Mouse (Mus musculus): Measurements from ENCODE around the gene C1ql3. TPM values are rescaled to one million over a fixed set of nuclear protein-coding genes. Genes with fewer than 3 reads are reported as not detected.

Gene C1ql3
- 0.92 and 1.2 TPM in 2 replicates for polyA plus RNA-seq (2014; fragmentation: Nextera tagmentation; extraction: Ambion mirVana)

DNA sequence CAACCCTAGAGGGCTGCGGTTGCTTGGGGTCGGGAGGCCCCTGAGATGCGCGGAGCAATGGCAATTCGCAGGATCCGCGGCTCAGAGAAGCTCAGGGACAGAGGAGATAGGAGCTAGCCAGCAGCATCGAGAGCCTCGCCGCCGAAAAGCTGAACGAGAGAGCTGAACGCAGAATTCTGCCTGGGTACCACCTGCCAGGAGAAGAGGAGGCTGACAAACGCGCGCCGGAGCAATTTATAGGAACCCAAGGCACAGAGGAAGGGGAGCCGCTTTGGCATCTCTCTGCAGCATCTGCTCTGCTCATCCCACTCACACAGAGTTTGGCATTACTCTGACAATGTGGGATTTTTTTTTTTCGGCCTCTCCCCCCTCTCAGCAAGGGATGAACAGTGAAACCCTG is at the start of gene C1ql3:
Gene C1ql3, minus strand, starts transcription at position 335 of the 400 bp plus-strand sequence.
- Histone ChIP-seq H3K4me2 (peak within 1 kb of the TSS; percentile 98), H3K9ac (ENCODE audit: low read length) (peak within 1 kb of the TSS; percentile 59), H3K27ac (ENCODE audit: low read depth, low read length) (no peak within 1 kb of the TSS), H3K4me3 (ENCODE audit: low read depth, low read length) (peak within 1 kb of the TSS; percentile 63), H3K4me1 (ENCODE audit: control insufficient read depth, insufficient read depth, low read length) (peaks cover 14% of the 10 kb centered on the region), H3K36me3 (ENCODE audit: control insufficient read depth, insufficient read depth, low read length) (no peaks in the 10 kb centered on the region), H3K27me3 (ENCODE audit: control insufficient read depth, insufficient read depth, low read length) (peaks cover 45% of the 10 kb centered on the region), H3K9me3 (ENCODE audit: control insufficient read depth, low read length) (no peaks in the 10 kb centered on the region)
- 2% methylated on average over 19 of the region's 19 CpGs for WGBS
- DNase-seq (ENCODE audit: low spot score, missing footprints) (peak; percentile 94), ATAC-seq (ENCODE audit: low FRiP score) (0 out of 2 replicates have a peak, but pooled peaks have one; percentile 38)

DNA sequence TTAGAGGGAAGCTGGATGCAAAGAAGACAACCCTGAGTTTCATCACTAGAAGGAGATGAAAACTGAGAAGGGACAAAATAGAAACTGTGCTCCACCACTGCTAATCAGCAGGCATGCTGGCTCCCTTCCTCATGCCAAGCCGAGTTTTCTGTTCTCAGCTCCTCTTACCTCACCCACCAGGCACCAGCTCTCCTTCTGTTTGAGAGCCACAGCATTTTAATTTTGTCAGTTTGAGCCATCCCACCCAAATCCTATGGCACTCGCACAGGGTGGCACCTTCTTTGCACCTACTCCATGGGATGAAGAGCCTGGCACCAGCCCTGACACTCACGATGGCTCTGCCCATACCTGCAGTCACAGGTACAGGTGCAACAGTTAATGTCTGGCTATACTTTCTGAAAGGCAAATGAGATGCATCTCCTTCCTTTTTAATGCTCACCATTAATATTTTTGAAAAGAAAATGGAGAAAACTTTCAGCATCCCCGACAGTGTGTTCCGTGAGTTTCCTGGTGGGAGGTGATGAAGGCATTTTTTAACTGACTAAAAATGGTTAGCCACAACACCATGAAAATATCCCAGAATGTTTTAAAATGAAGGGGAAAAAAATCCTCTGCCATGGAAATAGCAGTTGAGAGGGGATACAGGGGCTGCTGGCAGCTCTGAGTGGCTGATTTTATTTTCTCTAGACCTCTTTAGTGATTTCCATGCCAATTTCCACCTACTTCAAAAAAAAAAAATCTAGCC is 49.0 kb upstream of the C1ql3 start:
- Histone ChIP-seq H3K27me3 (ENCODE audit: control insufficient read depth, insufficient read depth, low read length) (no peaks in the 10 kb centered on the region), H3K4me3 (ENCODE audit: low read depth, low read length) (no peak overlapping the region), H3K4me1 (ENCODE audit: control insufficient read depth, insufficient read depth, low read length) (no peaks in the 10 kb centered on the region), H3K36me3 (ENCODE audit: control insufficient read depth, insufficient read depth, low read length) (no peaks in the 10 kb centered on the region), H3K27ac (ENCODE audit: low read depth, low read length) (no peak overlapping the region), H3K9ac (ENCODE audit: low read length) (no peak overlapping the region), H3K4me2 (no peak overlapping the region), H3K9me3 (ENCODE audit: control insufficient read depth, low read length) (no peaks in the 10 kb centered on the region)
- no peak for DNase-seq (ENCODE audit: low spot score, missing footprints)
- WGBS, result 84% methylated on average over 5 of the region's 5 CpGs
- no peak for ATAC-seq (ENCODE audit: low FRiP score)

DNA sequence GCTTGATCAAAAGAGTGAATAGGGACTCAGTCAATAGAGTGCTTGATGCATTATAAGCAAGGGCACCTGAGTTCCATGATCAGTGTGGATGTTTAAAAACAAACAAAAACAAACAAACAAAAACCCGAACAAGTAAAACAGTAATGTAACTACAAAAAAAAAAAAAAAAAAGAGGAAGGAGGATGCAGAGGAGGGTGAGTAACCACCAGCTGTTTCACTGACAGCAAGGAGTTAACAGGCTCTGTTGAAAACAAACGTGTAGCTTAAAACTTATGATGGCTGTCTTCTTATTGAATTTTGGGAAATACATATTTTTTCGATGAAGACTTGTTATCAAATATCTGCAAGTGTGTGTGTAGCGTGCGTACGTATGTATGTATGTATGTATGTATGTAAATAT is 37.0 kb upstream of the C1ql3 start:
- H3K4me1 ChIP-seq (ENCODE audit: control insufficient read depth, insufficient read depth, low read length), result no peaks in the 10 kb centered on the region
- H3K27ac ChIP-seq (ENCODE audit: low read depth, low read length), result no peak overlapping the region
- ATAC-seq (ENCODE audit: low FRiP score), result no peak
- no peak overlapping the region for H3K9ac ChIP-seq (ENCODE audit: low read length)
- no peaks in the 10 kb centered on the region for H3K36me3 ChIP-seq (ENCODE audit: control insufficient read depth, insufficient read depth, low read length)
- H3K4me3 ChIP-seq (ENCODE audit: low read depth, low read length), result no peak overlapping the region
- no peaks in the 10 kb centered on the region; the same call in 1 of the 2 replicates for H3K27me3 ChIP-seq (ENCODE audit: control insufficient read depth, insufficient read depth, low read length)
- WGBS, result 87% methylated on average over 6 of the region's 6 CpGs
- H3K9me3 ChIP-seq (ENCODE audit: control insufficient read depth, low read length), result no peaks in the 10 kb centered on the region
- no peak for DNase-seq (ENCODE audit: low spot score, missing footprints)
- no peak overlapping the region for H3K4me2 ChIP-seq

DNA sequence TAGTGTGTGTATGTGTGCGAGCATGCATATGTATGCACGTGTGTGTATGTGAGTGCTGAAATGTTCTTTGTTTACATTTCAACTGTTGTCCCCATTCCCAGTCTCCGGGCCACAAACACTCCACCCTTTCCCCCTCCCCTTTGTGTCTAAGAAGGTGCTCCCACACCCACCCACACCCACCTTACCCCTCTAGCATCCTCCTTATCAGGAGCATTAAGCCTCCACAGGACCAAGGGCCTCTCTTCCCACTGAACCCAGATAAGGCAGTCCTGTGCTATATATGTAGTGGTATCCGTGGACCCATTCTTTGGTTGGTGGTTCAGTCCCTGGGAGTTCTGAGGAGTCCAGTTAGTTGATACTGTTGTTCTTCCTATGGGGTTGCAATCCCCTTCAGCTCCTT is 32.9 kb upstream of the C1ql3 start:
- Histone ChIP-seq H3K4me3 (ENCODE audit: low read depth, low read length) (no peak overlapping the region), H3K4me1 (ENCODE audit: control insufficient read depth, insufficient read depth, low read length) (no peaks in the 10 kb centered on the region), H3K27ac (ENCODE audit: low read depth, low read length) (no peak overlapping the region), H3K36me3 (ENCODE audit: control insufficient read depth, insufficient read depth, low read length) (no peaks in the 10 kb centered on the region), H3K9ac (ENCODE audit: low read length) (no peak overlapping the region), H3K4me2 (no peak overlapping the region), H3K27me3 (ENCODE audit: control insufficient read depth, insufficient read depth, low read length) (no peaks in the 10 kb centered on the region), H3K9me3 (ENCODE audit: control insufficient read depth, low read length) (no peaks in the 10 kb centered on the region)
- DNase-seq (ENCODE audit: low spot score, missing footprints) (no peak), ATAC-seq (ENCODE audit: low FRiP score) (peak; percentile 16; the same call in 1 of the 2 replicates)
- 92% methylated on average over 4 of the region's 4 CpGs for WGBS

DNA sequence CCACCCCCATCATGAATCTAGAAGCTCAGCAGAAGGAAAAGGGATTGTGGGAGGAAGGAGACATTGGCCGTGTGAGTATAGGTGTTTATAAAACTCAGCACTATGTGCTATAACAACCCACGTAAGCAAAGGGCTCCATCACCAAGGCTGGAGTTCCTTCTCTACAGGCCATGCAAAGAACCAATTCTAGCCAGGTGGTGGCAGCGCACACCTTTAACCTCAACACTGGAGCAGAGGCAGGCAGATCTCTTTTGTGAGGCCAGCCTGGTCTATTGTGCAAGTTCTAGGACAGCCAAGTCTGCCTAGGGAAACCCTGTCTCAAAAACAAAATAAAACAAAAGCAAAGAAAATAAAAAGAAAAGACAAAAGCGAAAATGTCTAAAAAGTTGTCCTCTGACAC is 28.2 kb upstream of the C1ql3 start:
- no peak overlapping the region for H3K4me2 ChIP-seq
- H3K36me3 ChIP-seq (ENCODE audit: control insufficient read depth, insufficient read depth, low read length), result no peaks in the 10 kb centered on the region
- no peaks in the 10 kb centered on the region for H3K4me1 ChIP-seq (ENCODE audit: control insufficient read depth, insufficient read depth, low read length)
- 91% methylated on average over 4 of the region's 4 CpGs for WGBS
- no peak overlapping the region for H3K27ac ChIP-seq (ENCODE audit: low read depth, low read length)
- H3K4me3 ChIP-seq (ENCODE audit: low read depth, low read length), result no peak overlapping the region
- no peak for ATAC-seq (ENCODE audit: low FRiP score)
- DNase-seq (ENCODE audit: low spot score, missing footprints), result no peak
- no peaks in the 10 kb centered on the region for H3K27me3 ChIP-seq (ENCODE audit: control insufficient read depth, insufficient read depth, low read length)
- no peaks in the 10 kb centered on the region for H3K9me3 ChIP-seq (ENCODE audit: control insufficient read depth, low read length)
- H3K9ac ChIP-seq (ENCODE audit: low read length), result no peak overlapping the region

DNA sequence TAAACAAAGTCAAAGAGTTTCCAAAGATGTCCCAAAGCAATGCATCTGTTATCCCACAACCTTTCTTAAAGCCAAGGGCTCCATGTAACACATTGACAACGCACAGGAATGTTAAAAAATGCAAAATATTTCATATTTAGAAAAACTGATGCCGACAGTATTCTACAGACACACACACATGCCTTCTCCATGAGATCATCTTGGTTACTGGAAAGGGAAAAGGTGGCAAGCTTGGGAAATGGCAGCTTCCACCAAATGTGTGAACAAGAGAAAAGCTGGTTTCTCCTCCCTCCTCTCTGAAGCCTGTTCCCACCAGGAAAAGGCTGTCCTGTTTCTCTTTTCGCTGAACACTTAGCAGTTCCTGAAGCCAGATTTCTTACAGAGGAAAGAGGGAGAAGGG is 27.2 kb upstream of the C1ql3 start:
- Histone ChIP-seq H3K4me1 (ENCODE audit: control insufficient read depth, insufficient read depth, low read length) (no peaks in the 10 kb centered on the region), H3K27ac (ENCODE audit: low read depth, low read length) (no peak overlapping the region), H3K27me3 (ENCODE audit: control insufficient read depth, insufficient read depth, low read length) (no peaks in the 10 kb centered on the region), H3K36me3 (ENCODE audit: control insufficient read depth, insufficient read depth, low read length) (no peaks in the 10 kb centered on the region), H3K4me2 (no peak overlapping the region), H3K9ac (ENCODE audit: low read length) (no peak overlapping the region), H3K4me3 (ENCODE audit: low read depth, low read length) (no peak overlapping the region), H3K9me3 (ENCODE audit: control insufficient read depth, low read length) (no peaks in the 10 kb centered on the region)
- WGBS, result 82% methylated on average over 3 of the region's 3 CpGs
- DNase-seq (ENCODE audit: low spot score, missing footprints) (no peak), ATAC-seq (ENCODE audit: low FRiP score) (no peak)

DNA sequence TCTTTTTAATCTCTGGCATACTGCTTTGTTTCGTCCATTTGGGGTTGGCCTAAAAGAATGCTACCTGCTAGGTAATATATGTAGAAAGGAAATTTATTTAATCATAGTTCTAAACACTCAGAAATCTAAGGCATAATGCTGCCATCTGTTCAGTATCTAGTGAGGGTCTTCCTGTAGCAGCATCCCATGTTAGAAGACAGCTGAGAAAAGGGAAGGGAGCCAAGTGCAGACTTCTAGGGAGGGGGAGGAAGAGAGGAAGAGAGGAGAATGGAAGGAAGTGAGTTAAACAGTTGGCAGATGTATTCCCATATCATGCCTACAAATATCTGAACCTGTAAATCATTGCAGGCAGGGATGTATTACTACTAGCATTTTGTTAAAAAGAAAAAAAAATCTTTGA is 7.3 kb upstream of the C1ql3 start:
- DNase-seq (ENCODE audit: low spot score, missing footprints), result no peak
- 77% methylated on average over 1 of the region's 1 CpGs for WGBS

DNA sequence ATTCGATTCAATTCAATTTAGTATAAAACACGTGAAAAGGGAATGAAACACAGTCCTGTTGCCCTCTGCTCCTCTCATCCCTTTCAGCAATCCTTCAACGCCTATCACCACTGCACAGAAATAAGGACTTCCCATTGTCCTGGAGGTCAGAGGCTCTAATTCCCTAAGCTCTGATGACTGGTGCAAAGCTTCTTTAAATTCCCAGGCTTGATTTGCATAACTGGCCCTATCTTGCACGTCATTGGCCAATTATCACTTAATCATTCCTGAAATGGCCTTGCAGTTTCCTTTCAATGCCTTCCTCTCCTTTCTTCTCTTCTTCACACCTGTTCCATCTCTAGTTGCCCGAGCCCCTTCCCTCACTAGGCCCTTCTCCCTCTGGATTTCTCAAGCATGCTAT is 6.8 kb upstream of the C1ql3 start:
- Histone ChIP-seq H3K4me1 (ENCODE audit: control insufficient read depth, insufficient read depth, low read length) (no peaks in the 10 kb centered on the region), H3K9me3 (ENCODE audit: control insufficient read depth, low read length) (no peaks in the 10 kb centered on the region), H3K27ac (ENCODE audit: low read depth, low read length) (no peak overlapping the region), H3K27me3 (ENCODE audit: control insufficient read depth, insufficient read depth, low read length) (0 out of 2 replicates have a peak, but pooled peaks cover 2% of the 10 kb centered on the region), H3K4me2 (no peak overlapping the region), H3K9ac (ENCODE audit: low read length) (no peak overlapping the region), H3K4me3 (ENCODE audit: low read depth, low read length) (no peak overlapping the region), H3K36me3 (ENCODE audit: control insufficient read depth, insufficient read depth, low read length) (no peaks in the 10 kb centered on the region)
- DNase-seq (ENCODE audit: low spot score, missing footprints), result no peak
- no peak for ATAC-seq (ENCODE audit: low FRiP score)
- 22% methylated on average over 5 of the region's 5 CpGs for WGBS

More for the DNA sequence above, 7.3 kb upstream of the C1ql3 start:
- H3K9ac ChIP-seq (ENCODE audit: low read length), result no peak overlapping the region
- no peak overlapping the region for H3K27ac ChIP-seq (ENCODE audit: low read depth, low read length)
- H3K36me3 ChIP-seq (ENCODE audit: control insufficient read depth, insufficient read depth, low read length), result no peaks in the 10 kb centered on the region
- no peak for ATAC-seq (ENCODE audit: low FRiP score)
- no peak overlapping the region for H3K4me3 ChIP-seq (ENCODE audit: low read depth, low read length)
- H3K4me1 ChIP-seq (ENCODE audit: control insufficient read depth, insufficient read depth, low read length), result no peaks in the 10 kb centered on the region
- no peak overlapping the region for H3K4me2 ChIP-seq
- no peaks in the 10 kb centered on the region for H3K9me3 ChIP-seq (ENCODE audit: control insufficient read depth, low read length)
- no peaks in the 10 kb centered on the region for H3K27me3 ChIP-seq (ENCODE audit: control insufficient read depth, insufficient read depth, low read length)

DNA sequence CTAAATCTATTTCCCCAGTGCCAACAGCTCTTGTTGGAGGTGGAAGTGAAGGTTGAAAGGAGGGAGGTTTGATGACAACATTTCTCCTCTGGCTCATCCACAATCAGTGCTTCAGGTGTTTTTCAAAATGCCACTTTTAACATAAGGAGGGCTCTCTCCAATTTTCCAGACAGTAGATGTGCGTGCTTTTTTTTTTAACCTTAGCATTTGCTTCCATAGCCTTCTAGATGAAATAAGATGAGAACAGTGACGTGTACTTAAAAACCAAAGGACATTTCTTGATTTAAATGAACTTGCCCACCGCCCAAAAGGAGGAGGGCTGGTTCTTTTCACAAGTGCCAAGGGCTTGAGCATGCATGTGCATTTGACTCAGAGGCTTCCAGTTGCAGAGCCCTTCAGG is 367 bp upstream of the C1ql3 start:
- 26% methylated on average over 3 of the region's 3 CpGs for WGBS
- no peak for ATAC-seq (ENCODE audit: low FRiP score)

More for the DNA sequence above, 367 bp upstream of the C1ql3 start:
- Histone ChIP-seq H3K9me3 (ENCODE audit: control insufficient read depth, low read length) (no peaks in the 10 kb centered on the region), H3K4me1 (ENCODE audit: control insufficient read depth, insufficient read depth, low read length) (peaks cover 14% of the 10 kb centered on the region), H3K4me3 (ENCODE audit: low read depth, low read length) (peak overlapping the region; percentile 63; the same call in 1 of the 2 replicates), H3K9ac (ENCODE audit: low read length) (no peak overlapping the region), H3K4me2 (peak overlapping the region; percentile 98), H3K27ac (ENCODE audit: low read depth, low read length) (no peak overlapping the region), H3K36me3 (ENCODE audit: control insufficient read depth, insufficient read depth, low read length) (no peaks in the 10 kb centered on the region), H3K27me3 (ENCODE audit: control insufficient read depth, insufficient read depth, low read length) (peaks cover 45% of the 10 kb centered on the region)
- DNase-seq (ENCODE audit: low spot score, missing footprints), result peak; percentile 91

Data from midbrain, embryonic 11.5 days (tissue).